Mouse (Mus musculus): ENCODE measurements at regions not wholly inside any gene's neighbourhood (a gene's known extent, or its start where the extent isn't known, plus 50 kb on each side); places are given as distances from the start of the nearest gene placed in this dataset.

- DNase-seq (ENCODE audit: low read depth, low spot score): peak; percentile 28
Observed at GRCm38 (mm10) chrX:70820518-70820917, 229.5 kb upstream of the Mamld1 start.

DNA sequence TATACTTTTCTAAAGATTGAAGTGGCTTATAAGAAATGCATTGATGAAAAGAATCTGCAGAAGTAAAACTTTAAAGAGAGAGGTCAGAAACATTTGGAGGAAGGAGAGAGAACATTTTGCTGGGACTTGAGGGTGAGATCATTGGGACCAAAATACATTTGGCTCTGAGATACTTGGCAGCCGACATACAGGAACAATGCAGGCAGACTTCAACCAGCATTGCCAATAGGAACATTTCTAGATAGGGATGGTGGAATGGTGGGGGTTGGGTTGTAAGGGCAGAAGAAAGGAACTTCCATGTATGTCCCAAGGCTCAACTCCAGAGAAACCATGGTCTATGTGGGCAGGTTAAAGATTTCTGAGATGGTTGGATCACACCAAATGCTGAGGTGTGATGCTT lies 232.3 kb upstream of the Mamld1 start:
- no peak for DNase-seq (ENCODE audit: low read depth, low spot score)

- no peak for DNase-seq (ENCODE audit: low read depth, low spot score)
Observed at GRCm38 (mm10) chrX:70816662-70817061, 233.4 kb upstream of the Mamld1 start.

DNA sequence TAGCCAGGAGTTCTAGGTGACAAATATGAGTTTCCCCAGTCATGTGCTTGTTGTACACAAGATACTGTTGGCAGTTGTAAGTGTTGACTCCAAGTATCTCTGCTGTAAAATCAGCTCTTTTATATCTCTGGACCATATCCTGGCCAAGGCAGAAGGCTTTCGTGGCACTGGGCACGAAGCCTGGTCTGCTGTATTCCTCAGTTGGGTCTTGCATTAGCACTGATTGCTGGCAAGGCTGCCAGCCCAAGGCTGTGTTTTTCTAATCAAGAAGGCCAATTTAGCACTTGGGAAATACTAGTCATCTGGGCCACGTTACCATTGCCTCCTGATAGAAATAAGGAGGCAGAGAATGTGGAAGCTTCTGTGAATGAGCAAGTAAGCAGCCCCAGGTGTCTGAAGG lies 258.3 kb upstream of the Mamld1 start:
- DNase-seq (ENCODE audit: low read depth, low spot score): no peak

GRCm38 (mm10) chrX:70762862-70763261 lies 285.9 kb upstream of the Tmem185a start:
- no peak for DNase-seq (ENCODE audit: low read depth, low spot score)

- no peak for DNase-seq (ENCODE audit: low read depth, low spot score)
Observed at GRCm38 (mm10) chrX:70713004-70713604, 236.1 kb upstream of the Tmem185a start.

GRCm38 (mm10) chrX:70682194-70682593 lies 205.2 kb upstream of the Tmem185a start:
- no peak for DNase-seq (ENCODE audit: low read depth, low spot score)

DNA sequence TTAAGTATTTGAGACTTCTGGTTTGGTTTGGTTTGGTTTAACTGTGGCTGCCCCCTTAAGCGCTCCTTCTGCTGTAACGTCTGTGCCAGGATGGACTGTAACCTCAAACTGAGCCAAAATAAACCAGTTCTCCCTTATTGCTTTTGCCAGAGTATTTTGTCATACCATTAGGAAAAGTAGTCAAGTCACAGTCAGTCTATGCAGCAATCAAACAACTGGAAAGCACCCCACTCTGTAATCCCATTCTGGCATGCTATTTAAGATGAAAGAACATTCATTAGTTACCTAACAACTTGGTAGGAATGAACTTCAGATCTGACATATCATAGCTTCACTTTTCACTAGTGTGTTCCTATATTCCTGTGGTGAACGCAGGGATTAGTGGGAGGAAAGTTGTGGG lies 190.1 kb upstream of the Tmem185a start:
- DNase-seq (ENCODE audit: low read depth, low spot score): no peak
